Mouse (Mus musculus) C2C12 (cell line): ENCODE results near the gene Gpr149.

Source experiments
- CEBPB ChIP-seq: IDR thresholded peaks from one replicate; pipeline ENCODE4 v1.6.1; 2011; ENCODE audit warnings: low read depth, mild to moderate bottlenecking, control low read depth, moderate library complexity
- CTCF ChIP-seq: IDR thresholded peaks from one replicate; pipeline ENCODE4 v1.5.1; 2011; ENCODE audit not compliant: control insufficient read depth, insufficient read depth, insufficient read length
- FOSL1 ChIP-seq: IDR thresholded peaks from one replicate; pipeline ENCODE4 v1.8.0; 2011; ENCODE audit warnings: mild to moderate bottlenecking, low read length; ENCODE audit not compliant: poor library complexity, insufficient read depth, severe bottlenecking
- MYOD1 ChIP-seq: IDR thresholded peaks from one replicate; pipeline ENCODE4 v1.6.1; 2011; ENCODE audit warnings: low read depth; ENCODE audit not compliant: control insufficient read depth, insufficient read length
- MYOG ChIP-seq: IDR thresholded peaks from one replicate; pipeline ENCODE4 v1.6.1; 2011; ENCODE audit not compliant: control insufficient read depth, insufficient read length; ENCODE audit errors: extremely low read depth
- USF1 ChIP-seq: IDR thresholded peaks from one replicate; pipeline ENCODE4 v1.6.1; 2011; ENCODE audit warnings: low read depth, mild to moderate bottlenecking, control low read depth, moderate library complexity

- TF ChIP-seq CTCF (no peak), CEBPB (no peak), MYOD1 (no peak), USF1 (no peak), MYOG (no peak), FOSL1 (no peak)
Measured at GRCm38 (mm10) chr3:62484340-62484739, 120.6 kb downstream of the Gpr149 start.
